Mouse (Mus musculus) ES-E14 (cell line): ENCODE data around the gene Cacng3. TPM values are rescaled to one million over a fixed set of nuclear protein-coding genes. Genes with fewer than 3 reads are reported as not detected.

ENCODE experiments used
- DNase-seq: peaks from one replicate; pipeline ENCODE4 v3.0.0-alpha.2; 2013; ENCODE audit warnings: low read depth, low spot score
- H3K27ac ChIP-seq: 2 replicates; pipeline ENCODE4 v1.5.1; 2012; ENCODE audit warnings: low read depth, mild to moderate bottlenecking, low read length, moderate library complexity, mixed read lengths; ENCODE audit not compliant: poor library complexity, insufficient read depth, severe bottlenecking
- H3K36me3 ChIP-seq: 2 replicates; pipeline ENCODE4 v1.6.1; 2012; ENCODE audit warnings: mild to moderate bottlenecking, low read length, moderate library complexity, mixed read lengths; ENCODE audit not compliant: control insufficient read depth, poor library complexity, insufficient read depth, severe bottlenecking
- H3K4me1 ChIP-seq, 2 experiments: fragments of 150-350 bp in 1 of 2; sonication (generic) in 1 of 2; 2 replicates each; pipeline ENCODE4 v1.6.1; 2012; ENCODE audit warnings: low read length in 2 of 2, mild to moderate bottlenecking in 1 of 2, mixed read lengths in 1 of 2; ENCODE audit not compliant: control insufficient read depth in 2 of 2, insufficient read depth in 2 of 2, poor library complexity in 1 of 2
- H3K4me3 ChIP-seq, 2 experiments: fragments of 150-350 bp in 1 of 2; sonication (generic) in 1 of 2; 2 replicates each; pipeline ENCODE4 v1.5.1; 2012; ENCODE audit warnings: low read length in 2 of 2, low read depth in 1 of 2, mild to moderate bottlenecking in 1 of 2, mixed read lengths in 1 of 2; ENCODE audit not compliant: insufficient read depth in 1 of 2, poor library complexity in 1 of 2, severe bottlenecking in 1 of 2
- H3K9ac ChIP-seq: 2 replicates; pipeline ENCODE4 v1.6.1; 2012; ENCODE audit warnings: low read depth, mild to moderate bottlenecking, low read length, mixed read lengths; ENCODE audit not compliant: poor library complexity, insufficient read depth, severe bottlenecking
- H3K9me3 ChIP-seq: fragments of 150-350 bp; sonication (generic); 2 replicates; pipeline ENCODE4 v1.6.1; 2012; ENCODE audit warnings: low read depth, mild to moderate bottlenecking, low read length; ENCODE audit not compliant: control insufficient read depth, insufficient read depth
- CHD2 ChIP-seq: IDR thresholded peaks from 2 replicates; pipeline ENCODE4 v1.6.1; 2014; ENCODE audit warnings: mild to moderate bottlenecking, low read depth, low read length, inconsistent platforms
- HCFC1 ChIP-seq: IDR thresholded peaks from 2 replicates; pipeline ENCODE4 v1.6.1; 2012; ENCODE audit warnings: low read length, inconsistent platforms, borderline replicate concordance; ENCODE audit not compliant: insufficient read depth
- MAFK ChIP-seq: IDR thresholded peaks from 2 replicates; pipeline ENCODE4 v1.6.1; 2014; ENCODE audit warnings: mild to moderate bottlenecking, low read depth, low read length, inconsistent platforms; ENCODE audit not compliant: insufficient read depth
- ZC3H11A ChIP-seq: IDR thresholded peaks from 2 replicates; pipeline ENCODE4 v1.6.1; 2012; ENCODE audit warnings: low read depth, mild to moderate bottlenecking, inconsistent platforms, low read length, borderline replicate concordance
- ZNF384 ChIP-seq: IDR thresholded peaks from 2 replicates; pipeline ENCODE4 v1.6.1; 2012; ENCODE audit warnings: low read depth, low read length, inconsistent platforms
- in situ Hi-C, 2 experiments: fragments of 600-800 bp; cut with MboI; formaldehyde crosslinking; loops; one replicate each; pipeline ENCODE4 v1.15.1; 2025; ENCODE audit warnings: low sequenced_read_pairs in 2 of 2, inconsistent platforms in 1 of 2; ENCODE audit not compliant: unreplicated experiment in 2 of 2
- total RNA-seq: library from RNA; depleted of rRNA; stranded (reverse); fragments of 300-350 nt; gene quantifications from 2 replicates; pipeline ENCODE4 v1.2.3, GENCODE M21; 2012; rRNA removed

Gene Cacng3
- total RNA-seq: not detected in 2 replicates

DNA sequence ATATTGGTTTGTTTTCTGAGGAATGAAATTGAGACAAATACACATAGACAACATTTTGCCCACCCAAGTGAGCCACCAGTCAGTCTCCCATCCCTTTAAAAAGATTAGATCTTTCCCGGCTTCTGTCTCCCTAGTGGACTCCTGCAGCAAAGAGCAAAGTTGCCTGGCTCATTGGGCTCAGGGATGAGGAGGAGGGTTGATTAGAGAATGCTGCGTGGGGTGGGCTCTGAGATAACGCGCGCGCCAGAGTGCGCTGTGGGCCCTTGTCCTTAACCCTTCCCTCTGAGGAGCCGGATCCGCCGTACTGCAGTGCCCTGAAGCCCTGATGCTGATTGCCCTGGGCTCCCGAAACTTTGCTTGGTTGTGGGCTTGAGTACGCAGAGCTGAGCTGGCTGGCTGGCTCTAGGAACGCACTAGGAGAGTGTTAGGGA is at the start of gene Cacng3:
Gene Cacng3 (plus strand): TSS at position 51 of the 431 bp plus-strand sequence.
- no peaks in the 10 kb centered on the region for H3K36me3 ChIP-seq
- no peak within 1 kb of the TSS for H3K9ac ChIP-seq
- H3K4me3 ChIP-seq: peak within 1 kb of the TSS; percentile 56 to 61
- in situ Hi-C loops: no loop called here
- no peak within 1 kb of the TSS for H3K27ac ChIP-seq
- peaks cover 0 to 2% of the 10 kb centered on the region in 2 experiments; a peak in 1 of 4 replicates for H3K4me1 ChIP-seq
- TF ChIP-seq HCFC1: no peak
- TF ChIP-seq MAFK: no peak
- no peak for TF ChIP-seq ZC3H11A
- TF ChIP-seq ZNF384: no peak
- TF ChIP-seq CHD2: no peak
- H3K9me3 ChIP-seq: no peaks in the 10 kb centered on the region
- no peak for DNase-seq

DNA sequence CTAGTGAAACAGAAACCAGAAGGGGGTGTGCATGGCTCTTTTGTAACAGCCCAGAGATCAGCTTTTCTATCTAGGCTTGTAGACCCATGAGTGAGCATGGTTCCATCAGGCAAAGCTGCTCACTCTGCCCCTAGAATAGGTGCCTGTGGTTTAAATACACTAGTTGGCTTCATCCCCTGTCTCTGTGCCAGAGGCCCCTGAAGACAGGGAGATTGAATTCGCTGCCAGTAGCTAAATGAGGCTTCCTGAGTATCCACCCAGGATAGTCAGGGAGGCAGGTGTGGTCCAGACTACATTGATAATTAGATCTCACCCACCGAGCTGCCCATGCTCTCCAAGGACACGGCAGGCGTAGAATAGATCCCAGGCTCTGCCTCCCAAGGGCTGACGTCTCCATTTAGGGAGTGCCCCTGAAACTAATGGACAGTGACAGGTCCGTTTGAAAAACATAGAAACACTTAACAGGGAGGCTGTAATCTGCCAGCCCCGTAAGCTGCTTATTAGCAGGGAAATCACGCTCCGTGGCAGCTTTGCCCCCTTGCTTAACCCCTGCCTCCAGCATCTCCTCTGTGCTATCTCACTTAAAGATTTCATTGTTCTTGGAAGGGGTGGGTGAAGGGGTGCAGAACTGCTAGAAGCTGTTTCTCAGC is 48.0 kb upstream of the Cacng3 start:
- TF ChIP-seq CHD2 (no peak), ZC3H11A (no peak), MAFK (no peak), HCFC1 (no peak), ZNF384 (no peak)
- no peak overlapping the region for H3K9ac ChIP-seq
- H3K9me3 ChIP-seq: no peaks in the 10 kb centered on the region
- H3K36me3 ChIP-seq: no peaks in the 10 kb centered on the region
- no peak overlapping the region for H3K27ac ChIP-seq
- no peak overlapping the region for H3K4me3 ChIP-seq
- DNase-seq: no peak
- H3K4me1 ChIP-seq: 0 out of 4 replicates have a peak, but pooled peaks cover 0 to 2% of the 10 kb centered on the region in 2 experiments
- in situ Hi-C loops: no loop called here

DNA sequence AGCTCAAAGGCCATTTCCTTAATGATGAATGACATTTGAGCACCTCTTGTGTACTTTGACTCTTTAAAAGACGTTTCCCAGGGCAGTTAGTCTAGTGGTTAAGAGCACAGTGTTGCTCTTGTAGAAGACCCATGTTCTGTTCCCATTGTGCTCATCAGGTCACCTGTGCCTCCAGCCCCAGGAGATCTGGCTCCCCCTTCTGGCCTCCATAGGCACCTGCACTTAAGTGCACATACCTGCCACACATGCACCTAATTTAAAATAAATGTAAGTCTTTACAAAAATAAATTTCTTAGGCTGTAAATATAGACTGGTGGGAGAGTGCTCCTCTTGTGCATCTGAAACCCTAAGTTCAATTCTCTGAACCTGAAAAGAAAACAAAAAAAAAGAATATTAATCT is 46.5 kb upstream of the Cacng3 start:
- no peaks in the 10 kb centered on the region for H3K9me3 ChIP-seq
- H3K4me1 ChIP-seq: 0 out of 4 replicates have a peak, but pooled peaks cover 0 to 2% of the 10 kb centered on the region in 2 experiments
- no peak overlapping the region for H3K27ac ChIP-seq
- in situ Hi-C loops: no loop called here
- no peak overlapping the region for H3K4me3 ChIP-seq
- DNase-seq: no peak
- TF ChIP-seq MAFK: no peak
- no peak for TF ChIP-seq ZNF384
- TF ChIP-seq CHD2: no peak
- TF ChIP-seq HCFC1: no peak
- TF ChIP-seq ZC3H11A: 0 out of 2 replicates have a peak, but pooled peaks have one; percentile 4
- no peak overlapping the region for H3K9ac ChIP-seq
- no peaks in the 10 kb centered on the region for H3K36me3 ChIP-seq

DNA sequence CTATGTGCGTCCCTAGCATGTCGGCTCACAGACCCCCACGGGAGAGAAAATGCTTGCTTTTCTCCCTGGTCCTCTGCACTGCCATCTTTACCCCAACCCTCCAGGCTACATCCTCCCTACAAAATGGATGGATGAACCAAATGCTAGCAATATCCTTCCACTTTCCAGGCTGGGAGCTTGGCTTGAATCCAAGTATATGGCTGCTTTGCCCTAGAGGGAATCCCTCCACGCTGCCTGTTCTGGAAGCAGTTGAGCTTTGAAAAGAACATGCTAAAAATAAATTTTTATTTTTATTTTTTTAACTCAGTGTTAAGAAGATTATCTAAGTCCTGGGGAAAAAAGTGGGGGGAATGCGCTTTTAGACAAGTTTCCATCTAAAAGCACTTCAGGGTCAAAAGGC is 42.2 kb upstream of the Cacng3 start:
- TF ChIP-seq HCFC1: no peak
- no peak for TF ChIP-seq ZC3H11A
- TF ChIP-seq CHD2: no peak
- TF ChIP-seq ZNF384: no peak
- no peak for TF ChIP-seq MAFK
- no peak for DNase-seq
- Histone ChIP-seq H3K4me3 (no peak overlapping the region), H3K27ac (no peak overlapping the region), H3K4me1 (peaks cover 2 to 6% of the 10 kb centered on the region in 2 experiments; a peak in 2 of 4 replicates), H3K9ac (no peak overlapping the region), H3K9me3 (no peaks in the 10 kb centered on the region), H3K36me3 (no peaks in the 10 kb centered on the region)
- in situ Hi-C loops: no loop called here

DNA sequence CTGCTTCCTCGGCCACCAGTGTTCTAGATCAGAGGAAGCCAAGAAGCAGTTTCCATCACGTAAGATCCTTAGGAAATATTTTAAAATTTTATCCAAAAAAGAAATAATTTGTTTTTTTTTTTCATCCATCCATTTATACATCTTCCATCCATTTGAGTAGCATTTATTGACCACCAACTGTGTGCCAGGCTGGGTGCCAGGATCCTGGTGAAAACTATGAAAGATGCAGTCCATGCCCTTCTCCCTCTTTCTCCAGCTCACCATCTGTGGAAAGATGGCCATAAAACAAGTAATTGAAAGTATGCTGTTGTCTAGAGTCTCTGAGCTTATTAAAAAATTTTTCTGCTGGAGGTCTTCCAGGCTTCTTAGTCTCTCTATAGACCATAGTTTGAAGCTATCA is 39.9 kb upstream of the Cacng3 start:
- Histone ChIP-seq H3K27ac (no peak overlapping the region), H3K4me1 (peaks cover 2 to 6% of the 10 kb centered on the region in 2 experiments; a peak in 2 of 4 replicates), H3K4me3 (no peak overlapping the region), H3K36me3 (no peaks in the 10 kb centered on the region), H3K9ac (no peak overlapping the region), H3K9me3 (no peaks in the 10 kb centered on the region)
- TF ChIP-seq ZNF384 (no peak), HCFC1 (no peak), MAFK (no peak), ZC3H11A (no peak), CHD2 (no peak)
- no peak for DNase-seq
- in situ Hi-C loops: no loop called here
